Mouse (Mus musculus) gastrocnemius, adult 2 months (tissue): ENCODE measurements at regions not wholly inside any gene's neighbourhood (a gene's known extent, or its start where the extent isn't known, plus 50 kb on each side); places are given as distances from the start of the nearest gene placed in this dataset.

Experiments used
- DNase-seq: peaks from one replicate; pipeline ENCODE4 v3.0.0; 2022
- H3K27ac ChIP-seq: fragments of 200-600 bp; 2 replicates; pipeline ENCODE4 v1.8.1; 2022; ENCODE audit warnings: mild to moderate bottlenecking
- H3K4me3 ChIP-seq: fragments of 200-600 bp; 2 replicates; pipeline ENCODE4 v1.8.1; 2022; ENCODE audit warnings: mild to moderate bottlenecking, moderate library complexity
- CTCF ChIP-seq: fragments of 200-600 bp; IDR thresholded peaks from 2 replicates; pipeline ENCODE4 v1.8.1; 2022; ENCODE audit warnings: antibody characterized with exemption, mild to moderate bottlenecking, moderate library complexity
- intact Hi-C: fragments of 180-260 bp; cut with DNase I; formaldehyde crosslinking; loops from one replicate; pipeline ENCODE4 v1.15.1; 2025

- no peak for TF ChIP-seq CTCF
Observed at GRCm38 (mm10) chr8:53749263-53749662, 110.4 kb upstream of the Neil3 start.

GRCm38 (mm10) chr8:53769211-53769610 is 130.3 kb upstream of the Neil3 start:
- no peak for TF ChIP-seq CTCF
- no peak overlapping the region for H3K4me3 ChIP-seq
- no peak for DNase-seq
- H3K27ac ChIP-seq = no peak overlapping the region
- intact Hi-C loops = no loop called here

More at GRCm38 (mm10) chr8:53749263-53749662, 110.4 kb upstream of the Neil3 start:
- H3K4me3 ChIP-seq = no peak overlapping the region
- no peak overlapping the region for H3K27ac ChIP-seq
- intact Hi-C loops = no loop called here
- no peak for DNase-seq

- TF ChIP-seq CTCF = no peak
- no peak for DNase-seq
- intact Hi-C loops = no loop called here
- H3K4me3 ChIP-seq = no peak overlapping the region
- no peak overlapping the region for H3K27ac ChIP-seq
Observed at GRCm38 (mm10) chr8:53775511-53775910, 136.6 kb upstream of the Neil3 start.

GRCm38 (mm10) chr8:53780886-53781285 is 142.0 kb upstream of the Neil3 start:
- intact Hi-C loops = no loop called here
- peak; percentile 17 for DNase-seq
- TF ChIP-seq CTCF = no peak
- H3K27ac ChIP-seq = no peak overlapping the region
- no peak overlapping the region for H3K4me3 ChIP-seq

- no peak for DNase-seq
- H3K27ac ChIP-seq = no peak overlapping the region
- H3K4me3 ChIP-seq = no peak overlapping the region
- no peak for TF ChIP-seq CTCF
- intact Hi-C loops = no loop called here
Observed at GRCm38 (mm10) chr8:53781885-53782284, 143.0 kb upstream of the Neil3 start.

GRCm38 (mm10) chr8:53788202-53788601 is 149.3 kb upstream of the Neil3 start:
- no peak for DNase-seq
- TF ChIP-seq CTCF = no peak
- intact Hi-C loops = no loop called here
- no peak overlapping the region for H3K27ac ChIP-seq
- no peak overlapping the region for H3K4me3 ChIP-seq

GRCm38 (mm10) chr8:53821148-53821547 is 182.3 kb upstream of the Neil3 start:
- H3K27ac ChIP-seq = no peak overlapping the region
- no peak for TF ChIP-seq CTCF
- H3K4me3 ChIP-seq = no peak overlapping the region
- intact Hi-C loops = no loop called here
- DNase-seq = no peak

- no peak overlapping the region for H3K4me3 ChIP-seq
- intact Hi-C loops = no loop called here
Observed at GRCm38 (mm10) chr8:53827395-53827794, 188.5 kb upstream of the Neil3 start.

GRCm38 (mm10) chr8:53847821-53848220 is 209.0 kb upstream of the Neil3 start:
- intact Hi-C loops = no loop called here
- Histone ChIP-seq H3K4me3 (no peak overlapping the region), H3K27ac (no peak overlapping the region)
- no peak for DNase-seq
- no peak for TF ChIP-seq CTCF

More at GRCm38 (mm10) chr8:53827395-53827794, 188.5 kb upstream of the Neil3 start:
- DNase-seq = no peak
- no peak for TF ChIP-seq CTCF
- no peak overlapping the region for H3K27ac ChIP-seq

- no peak for TF ChIP-seq CTCF
- intact Hi-C loops = no loop called here
Observed at GRCm38 (mm10) chr8:53868567-53868966, 208.8 kb upstream of the Vegfc start.

GRCm38 (mm10) chr8:53869997-53870596 is 207.3 kb upstream of the Vegfc start:
- Histone ChIP-seq H3K27ac (no peak overlapping the region), H3K4me3 (no peak overlapping the region)
- peak; percentile 68 for TF ChIP-seq CTCF
- intact Hi-C loops = loop anchor here (5.0 to 10.0 kb wide), 2 partner anchors 285 to 622 kb away; no protein-coding TSS in a partner anchor
- no peak for DNase-seq

More at GRCm38 (mm10) chr8:53868567-53868966, 208.8 kb upstream of the Vegfc start:
- DNase-seq = no peak
- no peak overlapping the region for H3K27ac ChIP-seq
- H3K4me3 ChIP-seq = no peak overlapping the region

- DNase-seq = no peak
- TF ChIP-seq CTCF = no peak
- H3K4me3 ChIP-seq = no peak overlapping the region
- H3K27ac ChIP-seq = no peak overlapping the region
- intact Hi-C loops = loop anchor here (5.0 to 10.0 kb wide), 2 partner anchors 283 to 620 kb away; no protein-coding TSS in a partner anchor
Observed at GRCm38 (mm10) chr8:53872033-53872619, 205.3 kb upstream of the Vegfc start.

GRCm38 (mm10) chr8:53878846-53879245 is 198.6 kb upstream of the Vegfc start:
- Histone ChIP-seq H3K4me3 (no peak overlapping the region), H3K27ac (no peak overlapping the region)
- DNase-seq = no peak
- intact Hi-C loops = loop anchor here (10.0 kb wide), 1 partner anchor 276 kb away; no protein-coding TSS in a partner anchor
- no peak for TF ChIP-seq CTCF

GRCm38 (mm10) chr8:53881551-53881950 is 195.9 kb upstream of the Vegfc start:
- H3K4me3 ChIP-seq = no peak overlapping the region
- intact Hi-C loops = no loop called here
- DNase-seq = no peak
- TF ChIP-seq CTCF = no peak
- H3K27ac ChIP-seq = no peak overlapping the region
